Mouse (Mus musculus): ENCODE data around the gene Tnrc6c. TPM values are rescaled to one million over a fixed set of nuclear protein-coding genes. Genes with fewer than 3 reads are reported as not detected.

The Tnrc6c gene
- polyA plus RNA-seq (2017; shearing (Covaris generic)) = 22.1 TPM

GRCm38 (mm10) chr11:117653491-117654351, at the start of gene Tnrc6c:
Gene Tnrc6c, plus strand, starts transcription at chr11:117654289.

GRCm38 (mm10) chr11:117781993-117782704, 128.1 kb downstream of the Tnrc6c start, which contains the start of the genes Tmc8 and Tmc6:
Gene Tmc8, plus strand, starts transcription at chr11:117782076.
Gene Tmc6, minus strand, starts transcription at chr11:117782198.

GRCm38 (mm10) chr11:117797511-117798159, 143.5 kb downstream of the Tnrc6c start, which contains the start of gene 6030468B19Rik:
Gene 6030468B19Rik, plus strand, starts transcription at chr11:117797660.

GRCm38 (mm10) chr11:117809407-117810311, 155.6 kb downstream of the Tnrc6c start, which contains the start of the genes Gm20708 and Syngr2:
Gene Gm20708, plus strand, starts transcription at chr11:117809668.
Gene Syngr2, plus strand, starts transcription at chr11:117809668.

Other genes starting within 250 kb of the Tnrc6c start
- not detected for gene Gm11733, start 169.9 kb upstream of the Tnrc6c start, polyA plus RNA-seq (2017; shearing (Covaris generic))
- 146 TPM for gene Tmc8, start 127.8 kb downstream of the Tnrc6c start, polyA plus RNA-seq (2017; shearing (Covaris generic))
- gene Tmc6, start 127.9 kb downstream of the Tnrc6c start, polyA plus RNA-seq (2017; shearing (Covaris generic)) = 164 TPM
- 1.6 TPM for gene 6030468B19Rik, start 143.4 kb downstream of the Tnrc6c start, polyA plus RNA-seq (2017; shearing (Covaris generic))
- 3.3 TPM for gene Gm20708, start 155.4 kb downstream of the Tnrc6c start, polyA plus RNA-seq (2017; shearing (Covaris generic))
- gene Syngr2, start 155.4 kb downstream of the Tnrc6c start, polyA plus RNA-seq (2017; shearing (Covaris generic)) = 160 TPM
- gene Afmid, start 171.6 kb downstream of the Tnrc6c start, polyA plus RNA-seq (2017; shearing (Covaris generic)) = 28.2 TPM
- 27.2 TPM for gene Tk1, start 171.8 kb downstream of the Tnrc6c start, polyA plus RNA-seq (2017; shearing (Covaris generic))
- 9.7 TPM for gene Birc5, start 195.0 kb downstream of the Tnrc6c start, polyA plus RNA-seq (2017; shearing (Covaris generic))
- not detected for gene Tmem235, start 206.5 kb downstream of the Tnrc6c start, polyA plus RNA-seq (2017; shearing (Covaris generic))
- 21.4 TPM for gene Tha1, start 219.2 kb downstream of the Tnrc6c start, polyA plus RNA-seq (2017; shearing (Covaris generic))